Mouse (Mus musculus) embryo, embryonic 11.5 days (tissue): Measurements from ENCODE around the gene Esr1.

ENCODE experiments used
- DNase-seq: peaks from one replicate; pipeline ENCODE4 v3.0.0-alpha.2; 2012; ENCODE audit warnings: low read depth, low spot score

Gene Esr1

DNA sequence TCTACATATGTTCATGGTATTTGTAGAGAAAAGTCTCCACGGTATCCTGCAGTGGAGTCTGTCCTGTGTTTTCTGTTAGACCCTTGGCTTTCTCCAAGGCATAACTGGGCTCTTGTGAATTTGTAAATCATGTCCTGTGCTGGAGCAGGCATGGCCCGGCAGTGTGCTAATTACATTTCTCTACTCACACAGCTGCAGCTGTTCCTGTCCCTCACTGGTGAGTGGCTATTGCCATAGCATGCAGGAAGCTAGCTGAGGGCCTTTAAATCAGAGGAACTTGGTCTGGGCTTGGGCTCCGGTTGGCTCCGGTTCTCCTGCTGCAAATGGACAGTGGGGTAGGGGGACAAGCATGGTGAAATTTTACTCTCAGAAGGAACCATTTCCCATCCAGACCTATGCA, 226.7 kb downstream of the Esr1 start:
- DNase-seq, result no peak

DNA sequence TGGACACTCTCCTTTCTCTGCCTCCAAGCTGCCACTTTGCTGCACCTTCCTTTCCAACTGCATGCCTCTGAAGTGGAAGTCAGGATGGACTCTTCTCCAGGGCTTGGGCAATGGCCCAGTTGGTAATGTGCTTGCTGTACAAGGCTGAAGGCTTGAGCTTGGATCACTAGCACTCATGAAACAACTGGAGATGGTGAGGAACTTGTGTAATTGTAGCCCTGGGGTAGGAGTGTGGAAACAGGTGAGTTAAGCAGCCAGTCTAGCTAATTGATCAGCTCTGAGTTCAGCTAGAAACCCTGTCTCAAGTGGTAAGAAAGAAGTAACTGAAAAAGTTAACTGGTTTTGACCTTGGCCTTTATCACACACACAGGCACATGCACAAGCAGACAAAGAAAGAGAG, 229.6 kb downstream of the Esr1 start:
- no peak for DNase-seq

DNA sequence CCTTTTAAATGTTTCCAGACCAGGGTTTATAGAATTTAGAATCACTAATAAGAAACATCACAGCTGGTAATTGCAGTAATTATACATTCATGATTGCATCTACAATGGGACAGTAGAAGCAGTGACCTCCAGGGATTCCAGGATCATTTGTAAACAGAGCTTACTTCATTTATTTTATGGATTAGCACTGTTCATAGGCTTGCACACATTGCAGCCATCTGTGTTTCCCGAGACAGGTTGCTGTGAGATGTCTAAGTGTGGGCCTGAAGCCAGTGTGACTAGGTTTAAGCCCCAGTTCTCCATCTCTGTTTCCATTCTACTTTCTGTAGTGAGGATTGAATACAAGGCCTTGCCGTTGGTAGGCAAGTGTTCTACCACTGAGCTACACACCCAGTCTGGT, 236.1 kb downstream of the Esr1 start:
- no peak for DNase-seq

DNA sequence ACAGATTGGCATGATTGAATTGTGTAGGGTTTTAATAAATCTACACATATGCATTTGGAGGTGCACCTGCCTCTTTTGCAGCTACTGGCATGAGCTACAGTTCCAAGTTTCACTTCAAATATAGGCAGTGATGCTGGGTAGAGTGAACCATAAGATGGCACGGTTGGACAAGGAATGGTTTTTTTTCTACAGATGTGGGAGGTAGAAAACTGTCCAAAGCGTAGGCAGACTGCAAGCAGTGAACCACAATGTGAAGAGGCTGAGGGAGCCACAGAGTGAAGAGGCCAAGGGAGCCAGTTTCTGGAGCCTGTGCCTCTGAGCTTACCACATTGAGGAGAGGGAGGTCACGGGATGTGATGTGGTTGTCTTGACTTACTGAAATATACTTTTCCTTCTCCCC, 238.5 kb downstream of the Esr1 start:
- DNase-seq, result no peak

DNA sequence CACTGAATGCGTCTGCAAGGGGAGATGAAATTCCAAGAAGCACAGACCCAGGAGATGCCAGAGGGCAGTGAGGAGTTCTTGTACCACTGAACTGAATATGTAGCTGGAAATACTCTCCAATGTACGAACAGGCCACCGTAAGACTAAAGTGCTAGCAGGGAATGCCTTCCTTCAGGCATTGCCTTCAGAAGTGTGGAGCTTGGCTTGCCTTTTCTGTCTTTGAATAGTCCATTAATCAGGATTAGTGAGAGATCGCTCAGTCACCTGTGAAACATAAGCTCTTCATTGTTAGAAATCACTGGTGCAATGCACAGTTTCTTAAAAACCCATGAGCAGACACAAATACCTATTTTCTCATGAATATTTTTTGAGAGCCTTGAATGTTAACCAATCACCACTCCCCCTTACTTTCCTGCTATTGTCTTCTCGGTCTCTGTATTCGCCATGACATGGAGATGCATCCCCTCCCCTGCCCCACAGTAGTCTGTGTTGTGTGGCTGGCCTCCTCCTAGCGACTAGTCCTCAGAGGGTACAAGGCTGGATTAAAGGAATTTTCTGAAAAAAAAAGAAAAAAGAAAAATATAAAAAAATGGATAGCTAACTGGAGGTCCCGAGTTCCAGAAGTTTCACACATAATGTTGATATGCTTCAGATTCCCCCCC, 263.8 kb downstream of the Esr1 start:
- no peak for DNase-seq

- no peak for DNase-seq
Measured at GRCm38 (mm10) chr10:4881391-4881790, 270.0 kb downstream of the Esr1 start.

DNA sequence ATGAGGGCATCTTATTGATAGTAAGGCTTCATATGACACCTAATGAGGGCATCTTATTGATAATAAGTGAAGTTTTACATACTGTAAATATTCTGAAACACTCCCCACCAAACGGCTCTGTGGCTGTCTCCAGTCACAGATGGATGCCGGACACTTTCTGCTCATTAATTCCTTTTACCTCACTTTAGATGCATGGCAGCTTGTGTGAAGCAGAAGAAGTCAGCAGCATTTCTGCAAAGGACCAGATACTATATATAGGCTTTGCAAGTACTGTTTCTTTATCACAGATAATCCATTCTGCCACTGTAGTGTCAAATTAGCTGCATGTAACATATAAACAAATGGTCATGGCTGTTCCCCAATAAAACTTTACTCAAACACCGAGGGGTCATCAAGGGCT, 274.1 kb downstream of the Esr1 start:
- no peak for DNase-seq

GRCm38 (mm10) chr10:4885961-4886360, 274.6 kb downstream of the Esr1 start:
- DNase-seq, result no peak

- DNase-seq, result no peak
Measured at GRCm38 (mm10) chr10:4893475-4893874, 282.1 kb downstream of the Esr1 start.

DNA sequence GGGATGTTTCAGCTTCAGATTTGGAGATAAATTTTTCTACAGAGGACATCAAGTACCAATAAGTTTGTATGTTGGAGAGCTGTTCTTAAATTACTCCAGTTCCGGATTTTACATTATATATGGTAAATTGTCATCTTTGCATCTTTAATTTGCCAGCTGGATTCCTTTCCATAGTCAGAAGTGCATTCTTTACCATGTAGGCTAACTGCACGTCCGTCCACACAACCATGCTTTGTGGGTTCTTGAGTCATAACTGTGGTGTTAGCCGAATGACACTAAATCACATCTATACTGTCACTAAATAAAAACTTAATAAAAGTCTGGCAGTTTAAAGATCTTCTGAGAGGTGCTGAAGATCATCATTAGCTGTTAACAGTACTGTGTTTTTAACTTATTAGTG, 286.4 kb downstream of the Esr1 start:
- DNase-seq, result no peak

DNA sequence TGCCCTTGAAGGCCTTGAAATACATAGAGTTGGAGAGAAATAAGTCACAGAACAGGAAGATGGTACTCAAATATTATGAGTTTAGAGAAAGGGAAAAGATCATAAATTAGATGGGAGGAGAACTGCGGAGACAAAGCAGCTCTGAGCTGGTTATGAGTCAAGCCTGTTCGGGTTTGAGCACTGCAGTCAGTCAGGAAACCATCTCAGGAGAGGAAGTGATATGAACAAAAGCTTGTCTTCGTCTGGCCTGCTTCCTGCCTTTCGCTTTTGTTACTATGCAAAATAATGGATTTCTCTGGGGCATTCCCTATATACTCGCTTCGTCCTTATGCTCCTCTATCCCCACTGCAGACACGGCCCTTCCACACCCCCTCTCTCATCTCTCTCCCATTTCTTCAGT, 288.9 kb downstream of the Esr1 start:
- DNase-seq, result no peak

DNA sequence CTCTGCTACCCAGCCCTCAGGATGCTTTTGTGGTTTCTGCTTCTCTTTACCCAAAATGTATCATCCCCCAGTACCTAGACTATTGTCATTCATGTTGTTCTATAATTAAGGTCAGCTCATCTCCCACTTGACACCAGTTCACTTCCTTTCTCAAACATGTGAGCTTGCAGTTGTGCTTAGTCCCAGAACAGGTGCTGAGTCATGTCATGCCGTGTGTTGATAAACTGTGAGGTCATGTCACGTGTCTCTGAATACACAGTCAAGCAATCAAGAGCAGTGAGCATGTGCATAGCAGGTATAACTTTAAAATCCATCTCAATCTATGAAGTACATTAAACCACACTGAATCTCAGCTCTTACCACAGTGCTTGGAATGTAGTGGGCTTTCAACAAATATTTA, 297.9 kb downstream of the Esr1 start:
- no peak for DNase-seq

DNA sequence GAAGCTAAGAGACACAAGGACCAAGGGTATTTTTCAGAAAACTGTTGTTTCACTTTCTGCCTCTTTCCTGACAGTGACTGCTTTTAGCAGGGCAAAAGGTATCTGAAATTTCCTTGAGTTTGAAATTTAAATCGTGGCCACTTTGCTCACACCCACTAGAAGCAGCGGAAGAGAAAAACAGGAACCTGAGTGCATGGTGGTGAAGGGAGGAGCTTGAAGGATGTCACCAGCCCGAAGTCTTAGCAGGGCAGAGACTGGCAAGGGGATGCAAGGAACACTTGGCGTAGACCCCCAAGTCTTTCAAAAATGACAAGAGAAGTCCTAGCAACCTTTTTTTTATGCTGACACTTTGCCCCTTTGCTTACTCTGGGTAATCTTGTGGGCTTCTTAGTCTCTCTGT, 299.1 kb downstream of the Esr1 start:
- no peak for DNase-seq

DNA sequence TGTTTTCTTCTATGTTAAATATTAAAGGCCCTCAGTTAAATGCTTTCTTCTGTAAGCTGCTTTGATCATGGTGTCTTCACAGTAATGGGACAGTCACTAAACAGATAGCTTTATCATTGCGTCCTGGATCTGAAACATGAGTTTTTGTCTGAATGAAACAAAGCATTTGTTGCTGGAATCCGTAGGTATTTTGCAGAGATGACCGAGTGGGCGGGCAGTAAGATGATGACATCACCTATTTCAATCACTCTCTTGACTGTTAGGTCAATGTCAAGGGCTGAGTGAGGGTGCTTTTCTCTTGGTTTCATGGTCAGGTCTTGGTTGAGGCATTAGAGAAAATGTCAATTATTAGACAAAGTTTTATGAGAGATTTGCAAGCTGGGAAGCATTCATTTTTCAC, 307.7 kb downstream of the Esr1 start:
- DNase-seq, result no peak

DNA sequence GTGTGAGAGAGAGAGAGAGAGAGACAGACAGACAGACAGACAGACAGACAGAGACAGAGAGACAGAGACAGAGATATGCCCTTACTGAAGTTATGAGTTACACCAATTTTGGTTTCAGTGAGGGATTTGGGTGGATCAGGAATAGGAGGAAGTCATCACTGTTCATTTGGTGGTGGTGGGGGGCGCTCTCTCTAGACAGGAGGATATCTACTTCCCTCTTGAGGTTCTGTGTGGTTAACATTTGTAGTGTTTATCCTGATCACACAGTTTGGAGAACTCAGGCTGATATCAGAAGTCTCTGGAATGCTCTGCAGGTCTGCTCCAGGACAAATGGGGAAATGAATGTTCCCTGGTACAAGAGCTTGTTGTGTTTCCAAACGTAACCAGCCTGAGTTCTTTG, 312.2 kb downstream of the Esr1 start:
- no peak for DNase-seq

GRCm38 (mm10) chr10:4924391-4924790, 313.0 kb downstream of the Esr1 start:
- DNase-seq, result no peak

GRCm38 (mm10) chr10:4943148-4943547, 331.8 kb downstream of the Esr1 start:
- no peak for DNase-seq

DNA sequence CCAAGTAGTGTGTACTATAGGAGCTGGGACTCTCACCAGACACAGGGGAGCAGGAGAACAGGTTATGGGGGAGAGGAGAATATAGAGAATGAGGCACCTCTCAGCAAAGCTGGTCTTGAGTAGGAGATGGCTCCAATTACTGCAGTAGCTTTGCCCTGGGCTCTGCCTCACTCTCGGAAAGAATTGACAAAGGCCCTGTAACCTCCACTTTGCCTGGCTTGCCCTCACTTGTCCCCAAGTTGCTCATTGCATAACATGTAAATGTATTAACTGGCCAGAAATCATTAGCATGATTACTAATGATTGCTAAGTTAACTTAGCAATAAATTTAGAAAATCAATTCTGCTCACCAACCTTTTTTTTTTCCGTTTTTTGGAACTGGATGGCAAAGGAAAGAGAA, 333.3 kb downstream of the Esr1 start:
- no peak for DNase-seq

GRCm38 (mm10) chr10:4965768-4966167, 354.4 kb downstream of the Esr1 start:
- no peak for DNase-seq

GRCm38 (mm10) chr10:4971156-4971555, 359.8 kb downstream of the Esr1 start:
- no peak for DNase-seq

DNA sequence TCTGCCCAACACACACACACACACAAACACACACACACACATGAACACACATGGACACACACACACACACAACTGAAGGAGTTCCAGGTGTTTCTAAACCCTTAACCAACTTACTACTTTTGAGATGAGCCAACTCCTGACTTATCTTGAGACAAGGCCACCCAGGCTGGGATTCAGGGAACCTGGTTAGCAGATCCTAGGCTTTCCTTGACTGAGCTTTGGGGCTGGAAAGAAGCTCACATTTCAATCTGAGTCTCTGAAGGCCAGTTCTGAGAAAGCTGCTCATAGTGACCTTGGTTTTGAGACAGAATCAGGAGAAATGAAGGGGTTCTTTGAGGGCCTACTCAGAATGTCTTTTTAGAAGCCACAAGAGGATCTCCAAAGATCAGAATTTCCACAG, 360.2 kb downstream of the Esr1 start:
- DNase-seq, result no peak

- DNase-seq, result no peak
Measured at GRCm38 (mm10) chr10:4972026-4972425, 360.6 kb downstream of the Esr1 start.

DNA sequence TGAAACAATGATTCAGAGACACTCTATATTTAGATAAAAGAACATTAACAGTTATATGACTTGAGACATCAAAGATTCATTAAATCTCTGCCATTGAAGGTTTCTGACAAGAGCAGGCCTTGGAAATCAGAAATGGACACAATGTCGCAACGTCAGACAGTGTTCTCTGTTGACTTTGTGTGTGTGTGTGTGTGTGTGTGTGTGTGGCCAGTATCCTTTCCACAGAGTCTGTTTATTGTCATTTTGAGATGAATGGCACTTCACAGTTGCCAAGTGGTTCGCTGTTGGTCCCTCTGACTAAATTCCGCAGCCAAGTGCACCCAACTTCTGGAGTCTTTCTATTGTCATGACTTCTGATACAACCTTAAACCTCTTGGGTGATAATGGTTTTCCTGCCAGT, 362.9 kb downstream of the Esr1 start:
- no peak for DNase-seq

GRCm38 (mm10) chr10:4976557-4976956, 365.2 kb downstream of the Esr1 start:
- DNase-seq, result no peak
